Mouse (Mus musculus) hindbrain, postnatal 0 days (tissue): ENCODE results near the gene Gas2. TPM values are rescaled to one million over a fixed set of nuclear protein-coding genes. Genes with fewer than 3 reads are reported as not detected.
A peak's percentile ranks its signal among the peaks of the same experiment; 100 is the strongest.

Source experiments
- ATAC-seq: fragments of 200-750 bp; cut with Nextera tagmentation; 2 replicates; pipeline ENCODE4 v1.8.0; 2017; ENCODE audit warnings: mild to moderate bottlenecking, moderate TSS enrichment, moderate library complexity
- DNase-seq: peaks from one replicate; pipeline ENCODE4 v3.0.0-alpha.2; 2015; ENCODE audit warnings: low spot score
- H3K27ac ChIP-seq: fragments of 300-500 bp; sonication (generic); 2 replicates; pipeline ENCODE4 v1.5.1; 2014; ENCODE audit warnings: mild to moderate bottlenecking
- H3K27me3 ChIP-seq: fragments of 300-500 bp; sonication (generic); 2 replicates; pipeline ENCODE4 v1.6.1; 2014; ENCODE audit warnings: low read length, mixed read lengths; ENCODE audit not compliant: insufficient read depth
- H3K36me3 ChIP-seq: fragments of 300-500 bp; sonication (generic); 2 replicates; pipeline ENCODE4 v1.6.1; 2014; ENCODE audit warnings: low read length, mixed read lengths; ENCODE audit not compliant: insufficient read depth
- H3K4me1 ChIP-seq: fragments of 300-500 bp; sonication (generic); 2 replicates; pipeline ENCODE4 v1.6.1; 2014; ENCODE audit warnings: antibody characterized with exemption, low read length, mixed read lengths; ENCODE audit not compliant: insufficient read depth
- H3K4me2 ChIP-seq: fragments of 300-500 bp; sonication (generic); 2 replicates; pipeline ENCODE4 v1.6.1; 2014; ENCODE audit warnings: low read depth, mild to moderate bottlenecking, low read length, moderate library complexity, mixed read lengths
- H3K4me3 ChIP-seq: fragments of 300-500 bp; sonication (generic); 2 replicates; pipeline ENCODE4 v1.5.1; 2014; ENCODE audit warnings: low read length
- H3K9ac ChIP-seq: fragments of 300-500 bp; sonication (generic); replicated peaks from 2 replicates; pipeline ENCODE4 v1.6.1; 2014; ENCODE audit warnings: mild to moderate bottlenecking, low read length, moderate library complexity, mixed read lengths
- H3K9me3 ChIP-seq: fragments of 300-500 bp; sonication (generic); 2 replicates; pipeline ENCODE4 v1.6.1; 2016; ENCODE audit warnings: low read length, mixed read lengths
- CTCF ChIP-seq: IDR thresholded peaks from 2 replicates; pipeline ENCODE4 v1.5.1; 2016; ENCODE audit warnings: antibody characterized with exemption, control low read depth, low read depth
- WGBS: fragments of 180-500 bp; shearing (Covaris S2); extraction: QIAGEN DNeasy Blood & Tissue Kit; methylation state at CpG from one replicate; pipeline ENCODE4 v1.1.7; 2014; 5-methylcytosine and 5-hydroxymethylcytosine counted together
- polyA plus RNA-seq: library from polyadenylated mRNA; unstranded; fragments of >200 nt; fragmentation: Nextera tagmentation; extraction: Ambion mirVana; gene quantifications from 2 replicates; pipeline ENCODE4 v1.2.1, GENCODE M21; 2015
- total RNA-seq: library from RNA; depleted of rRNA; stranded (reverse); fragments of >200 nt; gene quantifications from 2 replicates; pipeline ENCODE4 v1.2.3, GENCODE M21; 2014

The Gas2 gene
- total and polyA plus RNA-seq, 2 experiments from 2014 or later: 13.4 to 27.4 TPM

- H3K4me2 ChIP-seq: peak overlapping the region; percentile 57
- H3K4me1 ChIP-seq: no peaks in the 10 kb centered on the region
- no peak for TF ChIP-seq CTCF
- ATAC-seq (peak; percentile 86), DNase-seq (no peak)
- no peaks in the 10 kb centered on the region for H3K36me3 ChIP-seq
- peak overlapping the region; percentile 77; the same call in 1 of the 2 replicates for H3K27ac ChIP-seq
- 1% methylated on average over 9 of the region's 9 CpGs for WGBS
- peak overlapping the region; percentile 69; the same call in 1 of the 2 replicates for H3K9ac ChIP-seq
- H3K9me3 ChIP-seq: no peaks in the 10 kb centered on the region
- H3K4me3 ChIP-seq: peak overlapping the region; percentile 65
- H3K27me3 ChIP-seq: 0 out of 2 replicates have a peak, but pooled peaks cover 3% of the 10 kb centered on the region
These were observed 144.4 kb downstream of the Gas2 start for GRCm38 (mm10) chr7:52006296-52006630.

- WGBS: 92% methylated on average over 2 of the region's 2 CpGs
- H3K4me3 ChIP-seq: no peak overlapping the region
These were observed 145.3 kb downstream of the Gas2 start for GRCm38 (mm10) chr7:52007138-52007537.

DNA sequence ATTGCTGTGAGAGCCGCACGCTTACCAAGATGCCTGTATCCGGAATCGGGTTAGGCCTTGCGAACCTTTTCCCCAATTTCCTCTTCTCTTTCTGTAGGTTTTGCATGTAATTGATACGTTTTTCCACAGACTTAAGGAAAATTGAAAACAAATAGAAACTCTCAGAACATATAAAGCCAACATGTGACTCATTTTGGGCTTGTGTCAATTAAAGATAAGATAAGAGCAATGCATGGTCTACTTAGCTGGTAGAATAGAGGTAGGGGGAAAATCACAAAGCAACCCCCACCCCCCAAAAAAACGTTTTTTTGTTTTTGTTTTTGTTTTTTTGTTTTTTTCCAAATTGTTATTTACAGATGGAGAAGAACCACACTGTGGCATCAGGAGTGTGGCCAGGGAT, 151.6 kb downstream of the Gas2 start:
- ATAC-seq (no peak), DNase-seq (no peak)
- 0 out of 2 replicates have a peak, but pooled peaks cover 3% of the 10 kb centered on the region for H3K27me3 ChIP-seq
- no peaks in the 10 kb centered on the region for H3K9me3 ChIP-seq
- no peak overlapping the region for H3K9ac ChIP-seq
- no peak overlapping the region for H3K4me2 ChIP-seq
- no peak overlapping the region for H3K4me3 ChIP-seq
- no peaks in the 10 kb centered on the region for H3K4me1 ChIP-seq
- TF ChIP-seq CTCF: no peak
- WGBS: 78% methylated on average over 7 of the region's 7 CpGs
- no peak overlapping the region for H3K27ac ChIP-seq
- H3K36me3 ChIP-seq: no peaks in the 10 kb centered on the region

More at GRCm38 (mm10) chr7:52007138-52007537, 145.3 kb downstream of the Gas2 start:
- no peak for ATAC-seq
- Histone ChIP-seq H3K4me2 (no peak overlapping the region), H3K9me3 (no peaks in the 10 kb centered on the region), H3K36me3 (no peaks in the 10 kb centered on the region), H3K9ac (no peak overlapping the region), H3K4me1 (no peaks in the 10 kb centered on the region), H3K27ac (no peak overlapping the region), H3K27me3 (0 out of 2 replicates have a peak, but pooled peaks cover 3% of the 10 kb centered on the region)
- DNase-seq: no peak
- TF ChIP-seq CTCF: no peak

GRCm38 (mm10) chr7:52015180-52015579, 153.4 kb downstream of the Gas2 start:
- H3K9ac ChIP-seq: no peak overlapping the region
- no peaks in the 10 kb centered on the region for H3K36me3 ChIP-seq
- no peak overlapping the region for H3K27ac ChIP-seq
- 97% methylated on average over 1 of the region's 1 CpGs for WGBS
- no peak for TF ChIP-seq CTCF
- ATAC-seq (no peak), DNase-seq (no peak)
- no peak overlapping the region for H3K4me3 ChIP-seq
- H3K4me2 ChIP-seq: no peak overlapping the region
- H3K9me3 ChIP-seq: no peaks in the 10 kb centered on the region
- no peaks in the 10 kb centered on the region for H3K4me1 ChIP-seq
- no peaks in the 10 kb centered on the region for H3K27me3 ChIP-seq

GRCm38 (mm10) chr7:52015628-52016027, 153.8 kb downstream of the Gas2 start, which contains the start of gene 1700015G11Rik:
TSS of gene 1700015G11Rik (minus strand) at chr7:52015728.
- no peaks in the 10 kb centered on the region for H3K4me1 ChIP-seq
- no peak within 1 kb of the TSS for H3K27ac ChIP-seq
- H3K27me3 ChIP-seq: no peaks in the 10 kb centered on the region
- WGBS: 90% methylated on average over 3 of the region's 3 CpGs
- no peak within 1 kb of the TSS for H3K4me3 ChIP-seq
- H3K9me3 ChIP-seq: no peaks in the 10 kb centered on the region
- no peak within 1 kb of the TSS for H3K4me2 ChIP-seq
- no peak for ATAC-seq
- no peaks in the 10 kb centered on the region for H3K36me3 ChIP-seq
- TF ChIP-seq CTCF: no peak
- no peak for DNase-seq
- H3K9ac ChIP-seq: no peak within 1 kb of the TSS

DNA sequence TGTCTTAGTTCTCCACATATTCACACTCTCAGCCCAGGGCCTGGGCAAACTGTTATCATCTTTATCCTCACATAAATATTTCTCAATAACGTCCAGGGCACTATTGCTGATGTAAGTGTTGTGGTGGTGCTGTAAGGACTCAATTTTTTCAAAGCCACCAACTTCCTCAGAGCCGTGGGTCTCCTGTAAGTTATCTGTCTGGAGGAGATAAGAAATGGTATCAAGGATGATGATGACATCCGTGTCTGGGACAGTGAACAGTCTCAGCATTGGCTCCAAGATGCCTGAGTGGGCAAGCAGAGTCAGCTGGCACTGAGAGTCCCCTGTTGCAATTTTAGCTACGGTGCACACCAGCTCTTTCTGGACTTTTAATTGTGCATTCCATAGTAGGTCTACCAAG, 160.2 kb downstream of the Gas2 start:
- no peak overlapping the region for H3K9ac ChIP-seq
- ATAC-seq (no peak), DNase-seq (no peak)
- no peaks in the 10 kb centered on the region for H3K4me1 ChIP-seq
- H3K9me3 ChIP-seq: no peaks in the 10 kb centered on the region
- H3K4me3 ChIP-seq: no peak overlapping the region
- H3K27me3 ChIP-seq: no peaks in the 10 kb centered on the region
- WGBS: 85% methylated on average over 4 of the region's 4 CpGs
- no peaks in the 10 kb centered on the region for H3K36me3 ChIP-seq
- no peak overlapping the region for H3K4me2 ChIP-seq
- no peak overlapping the region for H3K27ac ChIP-seq
- no peak for TF ChIP-seq CTCF

GRCm38 (mm10) chr7:52024050-52024626, 162.3 kb downstream of the Gas2 start:
- DNase-seq: no peak

More at GRCm38 (mm10) chr7:52024050-52024626, 162.3 kb downstream of the Gas2 start:
- Histone ChIP-seq H3K9ac (no peak overlapping the region), H3K36me3 (no peaks in the 10 kb centered on the region), H3K4me2 (no peak overlapping the region), H3K27ac (no peak overlapping the region), H3K27me3 (no peaks in the 10 kb centered on the region), H3K4me3 (no peak overlapping the region), H3K9me3 (no peaks in the 10 kb centered on the region), H3K4me1 (no peaks in the 10 kb centered on the region)
- ATAC-seq: no peak
- TF ChIP-seq CTCF: no peak
- WGBS: 85% methylated on average over 5 of the region's 5 CpGs
